Mouse (Mus musculus): Measurements from ENCODE around the gene Prune2. TPM values are rescaled to one million over a fixed set of nuclear protein-coding genes. Genes with fewer than 3 reads are reported as not detected.

Prune2 gene
- total RNA-seq (2021) = 17.4 and 17.5 TPM in 2 replicates
- long read RNA-seq, experiment 1, partial matches to known transcripts = 0 of 3 reads
- long read RNA-seq, experiment 1, other reads (novel, unspliced or antisense) = 2 of 3 reads
- long read RNA-seq, experiment 2, partial matches to known transcripts = 0 of 4 reads
- long read RNA-seq, experiment 2, other reads (novel, unspliced or antisense) = 4 of 4 reads

DNA sequence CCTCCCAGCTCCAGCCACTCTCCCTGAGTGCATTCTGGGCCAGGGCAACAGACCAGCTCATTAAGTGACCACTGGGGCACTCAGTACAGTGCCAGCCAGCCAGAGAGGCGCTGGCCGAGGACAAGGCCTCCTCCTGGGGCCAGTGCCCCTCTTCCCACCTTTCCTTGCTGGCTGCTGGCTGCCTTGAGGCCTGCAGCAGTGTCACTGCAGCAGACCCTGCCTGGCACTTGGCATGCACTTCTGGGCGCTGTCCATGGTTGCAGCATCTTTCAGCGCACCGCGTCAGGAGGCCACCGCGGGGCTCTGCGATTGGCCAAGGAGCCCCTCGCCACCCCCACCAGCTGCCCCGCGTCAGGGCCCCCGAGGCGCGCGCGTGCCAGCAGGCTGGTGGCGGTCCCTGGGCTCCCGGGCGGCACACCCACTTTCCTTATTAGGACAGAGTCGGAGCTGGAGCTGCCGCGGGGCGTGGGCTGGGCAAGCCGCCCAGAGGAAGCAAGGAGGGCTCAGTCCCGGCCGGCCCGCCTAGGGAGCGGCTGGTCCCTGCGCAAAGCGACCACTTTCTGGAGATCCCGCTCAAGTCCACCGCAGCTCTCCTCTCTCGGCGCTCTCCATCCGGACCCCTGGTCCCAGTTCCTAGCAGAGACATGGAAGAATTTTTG is at the start of gene Prune2:
Gene Prune2, plus strand, starts transcription at position 506 of the 659 bp plus-strand sequence.
- DNase-seq = peak; percentile 88

DNA sequence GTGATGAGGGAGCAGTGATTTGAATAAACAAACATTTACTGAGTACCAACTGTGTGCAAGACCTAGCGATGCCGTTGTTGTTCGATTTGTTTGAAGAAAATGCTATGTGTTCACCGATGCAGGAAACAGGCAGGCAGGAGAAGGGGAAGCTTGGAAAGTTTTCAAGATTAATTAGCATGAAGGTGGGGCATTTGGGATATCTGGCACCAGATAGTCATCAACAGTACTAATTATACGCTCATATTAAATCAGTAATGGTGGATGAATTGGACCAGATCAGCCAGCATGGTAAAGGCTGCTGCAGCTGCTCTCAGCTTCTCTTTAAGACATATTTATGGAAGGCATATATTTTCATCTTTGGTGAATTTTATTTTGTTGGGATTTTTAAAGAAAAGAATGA is 44.4 kb upstream of the Prune2 start:
- no peak for DNase-seq

DNA sequence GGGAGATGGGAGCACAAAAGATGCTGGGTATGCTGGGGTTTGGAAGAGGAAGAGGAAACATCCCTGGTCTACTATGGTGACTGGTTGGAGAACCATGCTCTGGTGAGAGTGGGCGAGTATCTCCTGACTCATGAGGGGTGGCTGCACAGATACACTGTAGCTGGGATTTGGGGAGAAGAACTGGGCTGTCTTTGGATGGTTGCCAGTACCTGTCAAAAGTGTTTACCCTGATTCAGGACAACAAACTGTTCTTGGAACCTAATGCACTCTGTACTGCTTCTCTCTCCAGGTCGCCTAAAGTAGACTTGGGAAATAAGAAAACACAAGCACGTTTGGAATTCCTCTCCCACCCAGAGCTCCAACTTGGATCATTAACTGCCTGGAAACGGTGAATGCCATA is 31.4 kb upstream of the Prune2 start:
- no peak for DNase-seq

DNA sequence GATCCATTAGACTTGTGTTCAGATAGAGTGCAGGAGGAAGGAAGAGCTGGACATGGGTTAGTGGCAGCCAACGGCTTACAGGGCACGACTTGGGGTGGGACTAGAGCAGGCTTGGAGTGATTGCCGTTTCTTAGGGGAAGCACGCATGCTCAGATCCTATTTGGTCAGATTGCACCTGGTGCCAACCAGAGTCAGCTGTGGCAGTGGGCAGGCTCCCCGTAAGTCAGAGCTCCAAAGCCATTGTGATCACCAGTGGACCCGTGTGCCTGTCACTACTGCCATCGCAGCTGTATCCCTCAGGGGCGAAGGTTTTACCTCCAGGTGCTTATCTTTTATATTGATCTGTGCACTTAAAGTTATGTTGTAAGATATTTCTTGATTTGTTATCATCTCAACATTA is 21.3 kb upstream of the Prune2 start:
- DNase-seq = no peak

DNA sequence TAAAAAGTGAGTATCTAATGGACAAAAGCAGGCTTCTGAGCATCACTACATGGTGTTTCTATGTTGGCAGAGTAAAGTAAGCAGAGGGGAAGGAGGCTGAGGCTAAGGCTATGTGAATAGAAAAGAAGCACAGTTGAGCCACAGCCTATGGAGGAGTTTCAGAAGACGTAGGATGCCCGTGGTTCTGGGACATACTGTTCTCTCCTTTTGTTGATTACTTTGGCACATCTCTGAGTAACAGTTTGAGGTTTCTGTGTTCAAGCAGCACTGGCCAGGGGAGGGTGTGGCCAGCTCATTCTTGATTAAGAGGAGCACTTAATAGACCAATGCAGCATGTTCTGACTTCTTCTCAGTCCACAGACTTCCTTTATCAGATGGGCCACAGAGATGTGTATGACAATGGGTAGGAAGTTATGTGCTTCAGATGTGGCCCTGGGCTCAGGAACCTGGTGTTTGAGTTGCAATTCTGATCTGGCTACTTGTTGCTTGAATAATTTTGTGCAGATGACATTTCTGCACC is 7.1 kb upstream of the Prune2 start:
- DNase-seq = no peak

DNA sequence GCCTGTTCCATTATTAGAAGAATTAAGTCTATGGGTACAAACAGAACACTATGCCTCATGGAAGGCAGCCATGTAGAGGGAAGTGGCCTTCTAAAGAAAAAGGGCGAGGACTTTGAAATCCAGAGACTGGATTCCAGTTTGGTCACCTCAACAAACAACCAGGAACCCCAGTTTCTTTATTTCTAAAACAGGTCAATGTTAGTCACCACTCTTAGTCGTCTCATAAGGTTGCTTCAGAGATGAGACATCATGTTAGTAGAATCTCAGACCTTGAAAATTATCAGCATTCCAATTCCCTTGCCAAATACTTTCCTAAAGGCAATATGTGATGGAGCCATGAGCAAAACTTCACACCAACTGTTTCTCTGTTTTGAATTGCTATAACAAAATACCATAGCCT is 6.6 kb upstream of the Prune2 start:
- DNase-seq = no peak

DNA sequence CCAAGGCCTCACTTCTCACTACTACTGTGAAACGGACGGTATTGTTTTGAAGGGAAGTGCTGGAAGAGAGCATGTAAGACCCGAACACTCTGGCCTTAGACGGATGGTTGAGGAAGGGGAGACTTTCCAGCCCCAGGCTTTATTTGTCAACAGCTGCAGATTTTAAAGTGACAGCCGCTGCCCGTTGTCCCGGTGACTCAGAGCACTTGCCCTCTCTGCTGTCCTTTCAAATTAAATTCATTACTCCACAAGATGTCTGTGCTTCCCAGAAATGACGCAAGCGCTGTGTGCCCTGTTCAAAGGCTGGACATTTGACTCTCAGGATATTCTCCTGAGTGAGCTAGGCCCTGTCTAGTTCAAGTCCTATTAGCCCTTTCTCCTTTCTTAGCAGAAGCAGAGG is 5.9 kb upstream of the Prune2 start:
- DNase-seq = peak; percentile 62

DNA sequence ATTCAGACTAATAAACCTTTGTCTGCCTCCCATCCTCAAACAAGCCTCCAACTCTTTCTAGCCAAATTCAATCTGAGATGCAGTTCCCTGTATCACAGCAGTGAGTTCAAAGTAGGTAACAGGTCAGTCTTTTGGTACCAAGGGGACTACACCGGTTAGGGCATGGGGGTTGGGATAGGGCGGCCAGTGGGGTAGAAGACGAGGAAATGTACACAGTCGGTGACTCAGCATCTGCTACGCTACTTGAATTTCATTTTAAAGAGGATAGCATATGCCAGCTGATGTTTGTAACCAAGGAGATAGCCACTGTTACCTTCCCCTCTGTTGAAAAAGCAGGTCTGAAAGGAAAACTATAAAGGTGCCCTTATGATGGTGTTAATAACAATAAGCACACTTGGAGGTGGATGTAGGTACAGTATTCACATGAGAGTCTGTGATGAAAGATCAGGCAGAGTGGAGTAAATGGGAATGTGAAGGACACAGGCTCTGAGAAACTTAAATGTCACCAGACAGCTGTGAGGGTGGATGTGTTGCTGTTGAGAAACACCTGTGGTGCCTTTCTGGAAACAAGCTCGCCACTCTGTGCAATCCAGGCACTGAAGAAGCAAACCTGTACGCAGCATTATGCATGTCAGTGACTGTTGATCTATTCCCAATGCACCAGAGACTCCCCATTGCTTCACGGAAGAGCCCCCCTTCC is 5.1 kb upstream of the Prune2 start:
- DNase-seq = no peak

DNA sequence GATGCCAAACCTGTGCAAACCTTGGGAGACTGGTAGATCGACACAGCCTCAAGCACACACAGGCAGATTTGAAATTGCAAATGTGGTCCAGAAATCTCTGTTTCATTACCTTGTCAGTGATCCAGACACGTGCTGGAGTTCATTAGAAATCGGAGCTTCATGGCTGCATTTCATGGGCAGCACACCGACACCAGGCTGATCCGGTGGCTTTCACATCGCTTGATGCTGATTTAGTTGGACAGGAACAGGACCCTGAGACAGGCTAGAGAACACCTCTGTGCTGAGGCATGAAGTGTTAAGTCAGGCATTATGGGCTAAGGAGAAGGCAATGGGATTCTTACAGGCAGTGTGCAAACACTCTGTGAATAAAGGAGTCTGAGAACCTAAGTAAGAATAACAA is 1.2 kb upstream of the Prune2 start:
- no peak for DNase-seq

DNA sequence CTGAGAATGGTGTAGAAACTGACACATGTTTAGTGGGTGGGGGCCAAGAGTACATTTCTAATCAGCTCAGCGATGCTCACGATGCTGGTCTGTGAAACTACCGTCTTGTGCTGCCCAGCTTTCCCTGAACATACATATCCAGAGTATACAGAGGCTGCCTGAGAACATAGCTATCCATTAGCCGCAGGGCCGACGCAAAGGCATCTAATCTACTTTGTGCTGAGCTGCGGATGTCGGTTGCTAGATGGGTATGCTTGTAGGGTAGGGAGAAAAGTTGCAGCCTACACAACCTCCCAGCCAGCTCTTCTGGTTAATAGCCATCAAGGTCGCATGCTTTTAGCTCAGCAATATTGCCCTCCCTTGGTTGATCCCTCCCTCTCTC is 696 bp upstream of the Prune2 start:
- no peak for DNase-seq

DNA sequence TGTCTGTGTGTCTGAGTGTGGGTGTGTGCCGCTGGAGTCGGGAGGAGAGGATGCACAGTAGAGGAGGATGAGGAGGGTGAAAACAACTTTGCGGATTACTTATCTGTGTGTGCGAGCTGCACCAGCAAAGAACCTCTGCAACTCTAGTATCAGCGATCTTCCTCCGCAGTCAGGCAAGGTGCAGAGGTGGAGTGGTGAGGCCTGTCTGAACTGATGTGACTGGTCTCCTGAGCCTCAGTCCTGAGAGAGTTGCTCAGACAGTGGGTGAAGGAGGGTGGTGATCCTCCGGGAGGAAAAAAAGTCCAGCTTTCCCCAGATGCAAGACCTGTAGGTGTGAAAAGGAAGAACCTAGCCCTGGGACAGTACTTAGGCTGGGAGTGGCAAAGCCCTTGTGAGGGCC is 401 bp downstream of the Prune2 start:
- DNase-seq = no peak

DNA sequence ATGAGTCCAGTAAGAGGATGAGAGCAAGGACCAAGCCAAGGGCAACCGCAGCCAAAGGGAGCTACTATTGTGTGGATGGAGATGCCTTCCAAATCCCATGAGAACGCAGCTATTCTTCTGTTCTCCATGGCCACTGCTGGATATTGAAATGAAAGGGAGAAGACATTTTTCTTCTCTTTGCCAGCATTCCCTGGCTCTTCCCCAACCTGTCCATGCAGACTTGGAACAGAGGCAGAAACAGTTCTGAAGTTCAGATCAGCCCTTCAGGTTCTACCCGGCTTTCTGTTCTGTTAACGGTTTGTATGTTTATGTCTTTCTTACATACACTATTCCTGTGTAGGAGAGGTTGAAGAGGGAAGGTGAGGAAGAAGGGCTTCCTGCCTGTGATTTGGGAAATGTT is 3.1 kb downstream of the Prune2 start:
- DNase-seq = no peak

DNA sequence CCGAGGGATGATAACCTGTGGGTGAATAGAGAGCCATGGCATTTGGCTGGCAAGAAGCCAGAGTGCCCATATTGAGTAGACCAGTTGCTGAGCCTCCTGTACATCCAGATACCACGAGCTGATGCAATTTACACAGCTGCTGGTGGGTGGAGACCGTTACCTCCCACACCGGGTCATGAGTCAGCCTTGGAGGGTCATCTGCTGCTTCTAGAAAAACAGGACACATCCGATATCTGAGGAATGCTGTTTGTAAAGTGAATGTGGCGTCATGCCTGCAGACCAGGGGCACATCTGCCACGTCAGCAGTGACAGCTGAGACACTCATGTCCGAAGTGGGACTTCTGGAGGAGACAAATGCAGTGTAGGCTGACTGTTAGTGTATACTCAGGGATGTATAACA is 3.6 kb downstream of the Prune2 start:
- no peak for DNase-seq

DNA sequence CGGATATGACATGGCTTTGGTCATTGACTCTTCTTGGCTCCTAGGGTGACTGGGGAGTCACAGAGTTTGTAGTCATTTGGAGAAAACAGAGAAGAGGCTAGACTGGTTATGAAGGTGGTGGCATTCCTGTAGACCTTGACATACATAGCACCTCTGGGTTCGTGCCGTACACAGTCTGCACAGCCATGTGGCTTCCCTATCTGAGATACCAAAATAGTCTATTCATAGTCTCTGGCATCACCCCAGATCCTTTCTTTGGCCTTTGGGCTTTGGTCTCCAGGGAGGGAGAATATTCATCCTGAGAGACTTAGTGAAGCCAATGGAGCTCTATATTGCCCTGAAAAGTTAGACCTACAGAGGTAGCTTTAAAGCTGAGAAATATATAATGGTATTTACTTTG is 5.1 kb downstream of the Prune2 start:
- no peak for DNase-seq

DNA sequence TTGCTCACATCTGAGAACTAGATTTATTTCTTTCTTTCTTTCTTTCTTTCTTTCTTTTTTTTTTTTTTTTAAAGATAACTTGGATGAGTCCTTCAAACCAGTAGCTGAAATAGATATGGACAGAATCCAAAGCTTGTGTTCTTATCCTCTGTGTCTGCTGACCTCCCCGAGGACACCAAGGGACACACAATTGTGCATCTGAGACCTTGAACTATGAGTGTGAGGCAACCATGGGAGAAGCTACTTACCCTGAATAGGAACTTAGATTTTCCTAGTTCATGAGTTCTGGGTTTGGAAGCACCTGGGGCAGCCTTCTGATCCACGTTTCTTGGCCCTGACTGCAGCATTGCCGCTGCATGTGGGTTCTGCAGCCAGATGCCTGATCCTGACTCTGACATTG is 7.3 kb downstream of the Prune2 start:
- DNase-seq = no peak

DNA sequence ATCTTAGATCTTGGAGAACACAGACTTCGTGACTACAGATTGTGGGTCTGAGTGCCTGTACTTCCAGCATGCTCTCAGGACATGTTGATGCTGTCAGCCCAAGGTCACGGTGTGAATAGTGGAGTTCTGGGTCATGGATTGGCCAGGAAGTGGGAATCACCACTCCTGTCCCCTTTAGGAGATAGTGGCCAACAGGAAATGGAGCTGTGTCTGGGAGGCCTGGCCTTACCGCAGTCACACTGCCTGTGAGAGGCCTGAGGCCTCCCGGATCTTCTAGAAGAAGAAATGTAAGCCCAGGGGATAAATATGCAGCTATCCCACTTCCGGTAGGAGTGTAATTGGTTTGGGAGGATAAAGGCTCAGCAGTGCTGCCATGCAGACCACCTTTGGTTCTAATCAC is 12.8 kb downstream of the Prune2 start:
- DNase-seq = no peak

DNA sequence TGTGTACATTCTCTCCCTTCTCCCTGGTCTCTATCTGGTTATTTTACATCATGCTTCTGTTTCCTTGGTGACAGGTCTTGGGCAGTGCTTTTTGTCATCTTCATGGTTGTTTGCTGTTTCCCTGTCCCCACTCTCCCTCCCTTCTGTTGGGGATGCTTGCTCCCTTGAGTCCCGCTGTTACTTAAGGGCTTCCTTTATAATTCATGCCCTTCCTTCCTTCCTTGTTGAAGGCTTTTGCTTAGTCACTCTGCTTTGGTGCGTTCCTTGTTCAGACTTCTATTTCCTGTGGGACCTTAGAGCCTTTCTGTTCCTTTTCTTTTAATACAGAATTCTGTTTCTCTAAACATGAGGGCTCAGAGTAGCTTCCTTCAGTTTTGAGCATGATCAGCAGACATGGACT is 14.7 kb downstream of the Prune2 start:
- DNase-seq = no peak

DNA sequence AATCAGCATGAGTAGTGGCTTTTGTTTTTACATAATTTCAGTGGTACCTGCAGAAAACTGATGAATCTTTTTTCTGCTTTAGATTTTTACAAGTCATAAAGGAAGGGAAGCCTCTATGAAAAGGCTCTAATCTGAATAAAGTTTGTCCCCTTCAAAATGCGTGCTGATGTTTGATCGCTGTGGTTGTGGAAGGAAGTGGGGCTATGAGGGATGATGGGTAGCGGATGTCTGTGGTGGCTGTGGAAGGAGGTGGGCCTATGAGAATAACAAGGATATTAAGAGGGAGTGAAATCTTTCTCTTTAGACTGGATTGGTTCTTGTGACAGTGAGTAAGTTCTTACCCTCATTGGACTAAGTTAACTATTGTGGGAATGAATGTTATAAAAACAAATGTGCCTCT is 23.0 kb downstream of the Prune2 start:
- no peak for DNase-seq

DNA sequence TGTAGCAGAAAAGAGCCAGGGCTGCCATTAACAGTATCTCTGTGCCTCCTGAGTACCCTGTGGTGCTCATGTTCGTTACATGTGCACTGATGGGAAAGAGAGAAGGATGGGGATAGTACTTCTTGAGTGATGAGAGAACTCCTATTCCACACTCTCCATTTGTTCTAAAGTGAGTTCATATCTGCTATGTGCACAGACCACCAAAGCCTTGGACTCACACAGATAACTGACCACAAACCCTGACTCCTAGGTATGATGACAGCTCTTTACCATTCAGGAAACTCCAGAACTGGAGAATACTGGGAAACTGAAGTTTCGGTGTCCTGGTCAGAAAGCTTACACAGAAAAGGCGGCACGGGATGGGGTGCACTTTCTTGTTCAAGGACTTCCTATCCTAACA is 25.8 kb downstream of the Prune2 start:
- no peak for DNase-seq

DNA sequence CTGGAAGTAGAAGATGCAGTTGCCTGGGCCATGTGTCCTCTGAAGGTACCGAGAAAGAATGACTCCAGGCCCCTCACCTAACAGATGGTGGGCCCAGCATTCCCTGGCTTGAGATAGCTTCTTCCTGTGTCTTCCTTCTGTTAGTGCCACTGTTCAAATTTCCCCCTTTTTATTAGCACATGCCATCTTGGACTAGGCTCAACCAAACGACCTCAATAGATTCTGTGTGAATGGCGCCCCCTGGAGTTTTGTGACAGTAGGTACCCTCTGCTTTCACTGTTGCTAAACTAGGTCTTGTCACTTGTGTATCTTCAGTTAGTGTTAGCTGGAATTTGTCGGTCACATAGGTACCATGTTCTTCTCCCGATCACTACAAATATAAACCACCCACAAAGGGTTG is 29.0 kb downstream of the Prune2 start:
- peak; percentile 81 for DNase-seq

DNA sequence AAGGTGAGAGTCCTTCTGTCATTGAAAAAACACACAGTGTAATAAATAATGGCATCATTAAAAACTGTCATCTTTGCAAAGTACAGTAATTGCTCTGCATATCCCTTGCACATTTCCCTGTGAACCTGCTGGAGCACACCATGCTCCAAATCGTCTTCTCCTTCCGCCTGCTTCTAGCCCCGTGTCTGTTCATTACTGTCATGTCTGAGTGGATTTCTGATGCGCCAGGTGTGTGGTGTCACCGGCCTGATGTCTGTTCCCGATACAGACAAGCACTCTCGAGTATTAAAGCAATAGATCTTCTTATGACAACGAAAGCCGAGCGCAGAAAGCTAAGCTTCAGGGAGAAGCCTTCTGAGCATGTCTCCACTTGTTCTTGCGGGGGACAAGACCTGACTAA is 32.1 kb downstream of the Prune2 start:
- DNase-seq = no peak

DNA sequence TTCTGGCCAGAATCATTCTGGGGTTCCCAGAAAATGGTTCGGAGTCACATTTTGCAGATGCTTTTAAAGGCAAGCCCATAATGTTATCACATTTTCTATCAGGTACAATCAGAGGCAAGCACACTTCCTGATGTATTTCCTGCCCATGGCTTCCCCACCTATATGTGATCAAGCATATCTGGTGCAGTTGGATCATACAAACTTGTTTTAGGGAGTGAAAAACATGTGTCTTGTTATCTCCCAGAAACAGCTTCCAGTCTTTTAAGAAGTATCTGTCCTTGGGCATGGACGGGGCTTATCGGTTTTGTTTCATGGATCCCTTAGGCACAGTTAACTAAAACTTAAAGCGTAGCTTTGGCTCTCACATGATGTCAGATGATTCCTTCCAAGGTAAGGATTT is 36.2 kb downstream of the Prune2 start:
- no peak for DNase-seq

DNA sequence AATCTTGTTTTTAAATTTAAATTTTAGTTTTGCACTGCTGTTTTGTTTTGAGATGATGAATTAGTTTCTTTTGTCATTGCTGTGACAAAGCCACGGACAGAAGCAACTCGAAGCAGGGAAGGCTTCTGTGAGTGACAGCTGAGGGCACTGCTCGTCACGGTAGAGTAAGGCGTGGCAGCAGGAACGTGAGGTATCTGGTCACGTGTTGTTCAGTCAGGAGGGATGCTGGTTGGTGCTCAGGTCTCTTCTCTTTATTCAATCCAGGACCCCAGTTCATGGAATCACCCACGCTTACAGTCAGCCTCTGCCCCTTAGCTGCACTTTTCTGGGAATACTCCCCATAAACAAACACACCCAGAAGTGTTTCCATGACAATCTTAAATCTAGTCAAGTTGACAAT is 38.3 kb downstream of the Prune2 start:
- DNase-seq = no peak

DNA sequence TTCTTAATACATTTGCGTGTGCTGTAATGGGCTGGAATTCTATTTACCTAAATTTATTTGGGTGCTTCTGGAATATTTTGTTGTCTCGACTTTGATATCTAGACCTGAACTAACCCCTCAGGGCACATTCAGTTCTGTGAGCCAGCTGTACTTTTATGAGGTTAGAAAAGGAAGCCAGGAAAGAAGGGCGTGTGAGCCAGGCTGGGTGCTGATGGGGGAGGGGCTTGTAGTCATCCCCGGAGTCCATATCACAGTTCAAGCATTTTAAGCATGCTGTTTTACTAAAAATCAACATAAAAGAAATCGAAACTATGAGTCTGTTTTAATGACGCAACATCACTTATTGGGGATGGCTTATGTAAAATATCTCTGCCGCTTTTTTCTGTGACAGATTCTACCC is 42.0 kb downstream of the Prune2 start:
- no peak for DNase-seq
